Mouse (Mus musculus): ENCODE measurements around the gene Cmip.

DNA sequence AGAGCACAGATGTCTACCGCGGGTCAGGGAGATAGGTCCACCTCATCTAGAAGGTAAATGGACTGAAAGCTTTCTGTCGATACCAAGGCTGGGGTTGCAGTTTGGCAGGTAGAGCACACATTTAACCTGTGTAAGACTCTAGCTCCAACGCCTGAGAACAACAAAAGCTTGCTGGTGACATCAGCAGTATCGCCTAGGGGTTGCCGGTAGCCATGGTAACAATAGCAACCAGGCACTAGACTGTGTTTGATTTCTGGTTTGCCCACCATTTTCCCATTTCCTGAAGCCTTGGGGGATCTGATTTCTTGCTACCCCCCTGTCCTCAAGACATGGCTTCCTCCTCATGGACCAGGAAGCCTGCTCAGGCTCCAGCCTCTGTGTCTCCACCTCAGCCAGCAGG is 197.1 kb downstream of the Cmip start:
- TF ChIP-seq CTCF (IDR thresholded peaks at IDR 0.05 in 2 of 3, conservative IDR thresholded peaks at IDR 0.05 in 1 of 3; ENCODE audit: control insufficient read depth in 1 of 3, insufficient read depth in 1 of 3, low read depth in 2 of 3, low read length in 3 of 3, poor library complexity in 1 of 3, severe bottlenecking in 1 of 3) = no peak
- no peak for TF ChIP-seq MXI1 (IDR thresholded peaks at IDR 0.05; ENCODE audit: low read depth, low read length)
- no peak for TF ChIP-seq POLR2A (IDR thresholded peaks at IDR 0.05; ENCODE audit: control insufficient read depth in 1 of 2, insufficient read depth in 1 of 2, low read depth in 1 of 2, low read length in 2 of 2, poor library complexity in 1 of 2)
- no peak for TF ChIP-seq USF1 (IDR thresholded peaks at IDR 0.05; ENCODE audit: low read depth, low read length)
- no peak for TF ChIP-seq ZNF384 (IDR thresholded peaks at IDR 0.05; ENCODE audit: low read depth, low read length)
- no peak for TF ChIP-seq CHD2 (IDR thresholded peaks at IDR 0.05; ENCODE audit: low read length)
- no peak for TF ChIP-seq MAX (IDR thresholded peaks at IDR 0.05; ENCODE audit: low read length)
- no peak for TF ChIP-seq HCFC1 (IDR thresholded peaks at IDR 0.05; ENCODE audit: low read depth, low read length)
- no peak for TF ChIP-seq TAL1 (IDR thresholded peaks at IDR 0.05; ENCODE audit: low read length)
- TF ChIP-seq NRF1 (IDR thresholded peaks at IDR 0.05; ENCODE audit: insufficient read depth, low read depth, low read length, poor library complexity, severe bottlenecking) = no peak
- no peak for TF ChIP-seq ZMIZ1 (IDR thresholded peaks at IDR 0.05; ENCODE audit: low read depth, low read length)
- no peak for TF ChIP-seq USF2 (IDR thresholded peaks at IDR 0.05; ENCODE audit: borderline replicate concordance in 1 of 2, insufficient read depth in 1 of 2, low read depth in 1 of 2, low read length in 2 of 2)

All from MEL (cell line).